Mouse (Mus musculus) cerebellum, adult 18-20 months (tissue): ENCODE data around the gene Il12rb1.
A peak's percentile ranks its signal among the peaks of the same experiment; 100 is the strongest.

Experiments
- DNase-seq, 2 experiments: peaks; one replicate each; pipeline ENCODE4 v3.0.0; 2021

The Il12rb1 gene

GRCm38 (mm10) chr8:70774740-70775139, 33.5 kb upstream of the Il12rb1 start:
- no peak for DNase-seq

DNA sequence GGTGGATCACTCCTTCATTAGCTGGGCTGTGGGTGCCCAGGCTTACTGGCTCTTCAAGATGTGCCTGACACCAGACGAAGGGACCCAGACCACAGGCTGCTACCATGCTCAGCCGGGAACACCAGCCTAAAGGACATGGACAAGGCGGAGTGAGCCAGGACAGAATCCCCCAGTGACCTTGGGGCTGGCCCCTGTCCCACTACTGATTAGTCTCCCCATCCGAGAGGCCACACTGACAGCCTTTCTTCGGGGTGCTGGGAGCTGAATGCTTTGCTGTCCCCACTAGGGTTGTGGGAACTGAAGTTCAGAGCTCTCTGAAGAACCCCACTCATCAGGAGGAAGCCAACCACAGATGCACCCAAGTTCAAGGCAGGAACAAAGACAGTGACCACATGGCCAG, 33.0 kb upstream of the Il12rb1 start:
- DNase-seq, result no peak

- DNase-seq, result no peak
These were observed 32.3 kb upstream of the Il12rb1 start for GRCm38 (mm10) chr8:70775851-70776495.

GRCm38 (mm10) chr8:70776496-70777444, 31.5 kb upstream of the Il12rb1 start, which contains the start of gene Pik3r2:
Pik3r2 (minus strand) TSS chr8:70776713.
- peak; percentile 94 to 100 for DNase-seq

GRCm38 (mm10) chr8:70780093-70780492, 28.2 kb upstream of the Il12rb1 start:
- DNase-seq, result no peak

DNA sequence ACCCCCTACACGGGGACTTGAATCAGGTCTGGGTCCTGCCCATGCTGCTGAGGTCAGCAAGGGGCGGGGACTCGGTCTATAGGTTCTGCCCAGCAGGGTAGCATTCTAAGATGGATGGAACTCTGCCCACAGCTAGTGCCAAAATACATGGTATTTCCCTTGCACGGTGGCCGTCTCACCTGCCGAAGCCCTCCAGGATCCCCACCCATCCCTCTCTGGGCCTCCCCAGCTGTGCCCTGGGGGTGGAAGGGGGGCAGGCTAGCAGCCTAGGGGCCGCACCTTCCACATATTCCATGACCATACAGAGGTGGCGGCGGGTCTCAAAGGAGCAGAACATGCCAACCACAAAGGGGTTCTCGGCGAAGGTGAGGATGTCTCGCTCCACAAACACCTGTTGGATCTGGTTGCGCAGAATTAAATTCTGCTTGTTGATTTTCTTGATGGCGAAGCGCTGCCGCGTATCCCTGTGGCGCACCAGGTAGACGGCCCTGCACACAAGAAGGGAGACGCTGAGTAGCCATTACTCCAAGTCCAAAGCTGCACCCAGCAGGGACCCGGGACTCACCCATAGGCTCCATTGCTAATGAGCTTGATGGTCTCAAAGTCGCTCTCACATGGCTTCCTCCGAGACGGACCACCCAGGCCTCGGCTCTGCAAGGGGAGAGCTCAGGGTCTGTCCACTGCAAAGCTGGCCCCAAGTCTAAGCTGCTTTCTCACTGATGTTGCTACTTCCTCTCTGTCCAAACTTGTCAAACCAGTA, 21.8 kb upstream of the Il12rb1 start:
- DNase-seq, result no peak

GRCm38 (mm10) chr8:70787051-70787445, 21.2 kb upstream of the Il12rb1 start:
- no peak for DNase-seq

DNA sequence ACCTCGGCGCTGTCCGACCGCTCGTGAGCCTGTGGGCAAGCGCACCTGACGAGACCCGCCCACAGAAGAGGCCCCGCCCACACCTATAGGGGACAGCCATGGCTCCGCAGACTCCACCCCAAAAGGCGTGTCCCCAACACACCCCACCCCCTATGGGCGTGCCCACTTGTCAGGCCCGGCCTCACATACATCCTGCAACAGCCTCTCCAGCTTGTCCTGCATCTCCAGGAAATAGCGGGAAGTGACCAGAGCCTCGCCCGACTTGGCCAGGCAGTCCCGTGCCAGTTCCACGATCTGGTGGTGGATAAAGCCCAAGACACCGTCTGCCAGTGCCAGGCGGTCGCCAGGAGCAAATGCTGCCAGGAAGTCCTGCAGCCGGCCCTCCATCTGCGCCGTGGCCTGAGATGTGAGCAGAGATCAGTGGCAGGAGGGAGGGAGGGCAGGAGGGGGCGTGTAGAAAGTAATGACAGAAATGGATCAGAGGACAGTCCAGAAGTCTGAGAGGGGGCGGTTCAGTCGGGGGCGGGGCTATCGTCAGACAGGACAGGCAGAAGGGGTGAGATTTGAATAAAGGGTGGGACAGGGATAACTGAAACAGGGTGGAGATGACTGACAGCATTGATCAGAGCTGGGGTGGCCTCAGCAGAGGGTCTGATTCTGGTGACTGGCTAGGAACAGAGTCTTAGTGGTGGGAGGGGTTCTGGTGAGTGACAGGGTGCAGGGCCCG, 20.1 kb upstream of the Il12rb1 start:
- peak; percentile 88 to 91 for DNase-seq

DNA sequence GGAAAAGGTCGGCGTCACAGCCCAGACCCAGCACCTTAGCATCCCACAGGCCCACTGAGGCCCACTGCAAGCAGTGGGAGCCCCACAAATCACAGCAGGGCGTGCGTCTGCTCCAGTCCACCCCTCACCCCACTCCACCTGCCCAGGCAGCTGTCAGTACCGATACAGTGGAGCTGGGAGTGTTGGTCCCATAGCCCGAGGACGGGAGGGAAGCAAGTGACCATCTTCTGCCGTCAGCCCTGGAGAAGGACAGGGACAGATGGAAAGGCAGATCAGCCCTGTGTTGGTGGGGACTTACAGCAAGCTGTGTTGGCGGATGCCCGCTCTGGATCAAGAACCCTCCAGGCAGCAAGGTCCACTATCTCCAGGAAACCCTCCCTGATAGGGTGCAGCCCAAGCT, 19.2 kb upstream of the Il12rb1 start:
- no peak for DNase-seq

GRCm38 (mm10) chr8:70790846-70791245, 17.4 kb upstream of the Il12rb1 start:
- no peak for DNase-seq

DNA sequence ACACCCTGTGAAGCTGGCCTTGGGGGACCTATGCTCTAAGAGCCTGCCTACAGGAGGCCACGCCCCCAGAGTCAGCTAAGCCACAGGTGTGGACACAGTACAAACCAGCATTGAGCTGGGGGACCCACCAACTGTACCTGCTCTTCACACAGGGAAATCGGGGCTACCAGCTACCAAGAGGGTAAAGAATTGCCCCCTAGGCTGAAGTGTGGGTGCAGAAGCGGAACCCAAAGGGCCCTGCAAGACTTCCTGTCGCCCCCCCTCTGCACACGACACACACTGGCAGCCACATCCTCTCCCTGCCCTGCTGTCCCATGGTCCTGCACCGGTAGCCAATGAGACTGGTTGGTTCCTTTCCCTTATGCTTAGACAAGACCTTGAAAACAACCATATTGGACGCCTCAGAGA, 17.0 kb upstream of the Il12rb1 start:
- no peak for DNase-seq

GRCm38 (mm10) chr8:70791975-70792691, 16.1 kb upstream of the Il12rb1 start:
- peak; percentile 85 to 90 for DNase-seq

DNA sequence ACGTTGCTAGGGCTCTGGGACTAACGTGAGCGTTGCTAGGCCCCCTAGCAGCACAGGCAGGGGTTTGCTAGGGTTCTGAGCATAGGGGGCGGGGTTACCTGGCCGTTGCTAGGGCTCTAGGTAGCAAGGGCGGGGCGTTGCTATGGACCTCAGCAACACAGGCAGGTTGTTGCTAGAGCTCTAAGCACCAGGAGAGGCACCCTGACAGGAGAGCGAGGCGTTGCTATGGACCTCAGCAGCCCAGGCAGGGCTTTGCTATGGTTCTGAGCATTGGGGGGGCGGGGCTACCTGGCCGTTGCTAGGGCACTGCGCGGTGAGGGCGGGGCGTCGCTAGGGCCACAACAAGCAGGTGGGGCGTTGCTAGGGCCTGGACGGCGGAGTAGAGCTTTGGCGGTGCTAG, 15.5 kb upstream of the Il12rb1 start:
- DNase-seq, result peak; percentile 65

- DNase-seq, result no peak
These were observed 14.0 kb upstream of the Il12rb1 start for GRCm38 (mm10) chr8:70794215-70794614.

GRCm38 (mm10) chr8:70795370-70795769, 12.9 kb upstream of the Il12rb1 start:
- DNase-seq, result no peak

DNA sequence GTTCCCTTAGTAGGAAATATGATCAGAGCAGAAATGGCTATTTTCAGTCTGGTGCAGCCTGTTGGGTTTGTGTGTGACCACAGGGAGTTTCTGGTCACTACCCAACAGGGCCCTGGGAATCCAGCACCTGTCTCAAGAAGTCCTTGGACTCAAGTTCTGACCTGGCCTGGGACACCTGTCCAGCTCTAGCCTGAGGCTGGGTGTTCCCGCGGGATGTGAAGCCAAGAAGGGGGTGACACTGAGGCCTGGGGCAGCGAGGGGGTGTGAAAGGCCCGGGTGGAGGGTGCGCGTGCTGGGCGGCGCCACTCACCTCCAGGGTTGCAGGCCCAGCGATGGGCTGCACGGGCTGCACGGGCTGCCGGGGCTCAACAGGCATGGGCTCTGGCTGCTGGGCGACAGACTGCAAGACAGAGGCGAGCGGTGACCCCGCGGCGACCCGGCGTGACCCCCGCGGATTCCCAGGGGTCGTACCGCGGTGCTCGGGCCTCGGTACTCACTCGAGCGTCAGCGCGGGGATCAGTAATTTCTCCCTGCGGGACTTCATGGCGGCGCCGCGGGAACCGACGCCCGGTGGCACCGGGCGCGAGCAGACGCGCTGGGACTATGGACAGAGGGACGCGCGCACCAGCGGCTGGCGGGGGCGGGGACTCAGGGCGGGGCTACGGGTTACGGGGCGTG, 11.7 kb upstream of the Il12rb1 start:
- DNase-seq, result no peak

DNA sequence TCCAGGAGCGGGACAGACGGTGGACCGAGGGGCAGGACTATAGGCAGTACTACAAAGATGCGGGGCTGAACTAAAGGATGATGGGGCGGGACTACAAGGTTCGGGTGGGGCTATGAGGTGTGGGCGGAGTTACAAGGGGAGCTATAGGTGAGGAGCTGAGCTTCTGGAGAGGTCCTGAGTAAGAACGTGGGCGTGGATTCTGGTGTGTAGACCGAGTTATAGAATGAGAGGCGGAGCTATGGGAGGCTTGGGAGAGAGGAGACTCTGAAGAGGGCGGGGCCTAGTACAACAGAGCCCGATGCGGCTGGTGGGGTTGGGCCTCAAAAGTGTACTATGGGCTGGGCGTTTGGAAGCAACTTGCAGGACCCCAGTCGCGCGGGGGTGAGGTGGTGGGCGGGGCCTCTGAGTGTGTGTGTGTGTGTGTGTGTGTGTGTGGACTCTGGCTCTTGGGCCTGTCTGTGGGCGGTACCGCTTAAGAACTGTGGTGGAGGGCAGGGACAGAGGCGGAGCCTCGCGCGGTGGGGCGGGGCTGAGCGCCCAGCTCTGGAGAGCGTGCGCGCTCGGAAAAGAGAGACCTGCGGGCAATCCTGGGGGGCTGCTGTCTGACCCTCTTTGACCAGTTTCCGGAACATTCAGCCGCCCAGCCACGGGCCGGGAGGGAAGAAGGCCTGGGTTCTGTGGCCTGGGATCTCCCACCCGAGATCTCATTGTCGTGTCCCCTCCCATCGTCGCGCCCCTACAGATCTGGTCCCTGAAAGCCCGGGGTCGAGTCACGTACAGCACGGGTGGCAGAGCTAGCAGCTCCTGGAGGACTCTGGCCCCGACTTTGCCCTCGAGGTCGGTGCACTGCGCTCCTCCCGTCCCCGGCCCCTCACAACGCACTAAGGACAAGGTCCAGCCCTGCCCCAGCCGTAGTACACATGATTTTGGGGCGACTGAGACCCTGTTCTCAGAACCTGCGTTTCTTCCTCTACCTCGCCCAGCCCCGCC, 10.9 kb upstream of the Il12rb1 start:
- peak; percentile 78 to 83 for DNase-seq

DNA sequence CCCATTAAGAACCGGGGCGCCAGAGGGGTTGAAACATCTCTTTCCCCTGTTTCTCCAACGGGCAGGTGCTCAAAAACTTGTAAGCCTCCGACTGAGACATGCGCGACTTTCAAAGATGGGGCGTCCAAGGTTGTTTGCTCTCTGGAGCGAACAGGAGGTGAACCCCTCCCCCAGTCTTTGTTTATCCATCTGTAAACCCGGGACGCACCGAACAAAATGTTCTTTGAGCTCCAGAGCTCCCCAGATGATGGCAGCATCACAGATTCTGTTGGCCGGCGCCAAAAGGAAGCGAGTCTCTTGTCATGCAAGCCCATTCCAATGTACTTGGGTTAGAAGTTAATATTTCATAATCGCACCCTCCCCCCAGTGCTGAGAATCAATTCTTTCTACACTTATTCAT, 10.0 kb upstream of the Il12rb1 start:
- no peak for DNase-seq

DNA sequence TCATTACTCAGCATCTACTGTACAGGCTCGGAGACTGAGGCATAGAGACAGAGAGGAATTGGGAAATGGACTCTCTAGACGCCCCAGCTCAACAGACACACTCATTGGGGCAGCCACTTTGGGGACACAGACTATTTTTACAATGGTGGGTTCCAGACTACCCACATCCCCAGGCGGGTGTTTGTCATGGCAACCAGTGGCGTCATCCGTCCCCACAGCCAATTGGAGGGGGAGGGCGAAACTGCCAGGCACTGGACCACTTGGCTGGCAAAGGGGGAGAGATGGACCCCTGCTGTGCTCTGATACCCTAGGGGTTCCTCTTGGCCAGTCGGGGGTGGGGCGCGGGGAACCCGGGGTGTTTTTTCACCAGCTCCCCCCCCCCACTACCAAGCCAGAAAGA, 7.6 kb upstream of the Il12rb1 start:
- DNase-seq, result no peak

GRCm38 (mm10) chr8:70801156-70801555, 7.1 kb upstream of the Il12rb1 start:
- no peak for DNase-seq
